Mouse (Mus musculus) lung, embryonic 16.5 days (tissue): ENCODE measurements at regions not wholly inside any gene's neighbourhood (a gene's known extent, or its start where the extent isn't known, plus 50 kb on each side); places are given as distances from the start of the nearest gene placed in this dataset.

ENCODE experiments used
- ATAC-seq: fragments of 200-750 bp; cut with Nextera tagmentation; 2 replicates; pipeline ENCODE4 v1.8.0; 2017; ENCODE audit warnings: low read depth, mild to moderate bottlenecking, moderate library complexity
- H3K27ac ChIP-seq: fragments of 300-500 bp; sonication (generic); 2 replicates; pipeline ENCODE4 v1.5.1; 2014; ENCODE audit warnings: mild to moderate bottlenecking, control low read depth, low read length
- H3K27me3 ChIP-seq: fragments of 300-500 bp; sonication (generic); 2 replicates; pipeline ENCODE4 v1.6.1; 2014; ENCODE audit warnings: low read depth, low read length, mixed read lengths; ENCODE audit not compliant: control insufficient read depth, insufficient read depth
- H3K36me3 ChIP-seq: fragments of 300-500 bp; sonication (generic); 2 replicates; pipeline ENCODE4 v1.6.1; 2014; ENCODE audit warnings: low read length; ENCODE audit not compliant: control insufficient read depth, insufficient read depth
- H3K4me1 ChIP-seq: fragments of 300-500 bp; sonication (generic); replicated peaks from 2 replicates; pipeline ENCODE4 v1.6.1; 2014; ENCODE audit warnings: low read length, mixed read lengths; ENCODE audit not compliant: control insufficient read depth, insufficient read depth
- H3K4me2 ChIP-seq: fragments of 300-500 bp; sonication (generic); 2 replicates; pipeline ENCODE4 v1.6.1; 2014; ENCODE audit warnings: low read depth, low read length, control low read depth
- H3K4me3 ChIP-seq: fragments of 300-500 bp; sonication (generic); 2 replicates; pipeline ENCODE4 v1.5.1; 2014; ENCODE audit warnings: mild to moderate bottlenecking, low read length, control low read depth
- H3K9ac ChIP-seq: fragments of 300-500 bp; sonication (generic); 2 replicates; pipeline ENCODE4 v1.6.1; 2014; ENCODE audit warnings: low read length, control low read depth
- H3K9me3 ChIP-seq: fragments of 300-500 bp; sonication (generic); 2 replicates; pipeline ENCODE4 v1.6.1; 2016; ENCODE audit warnings: low read length; ENCODE audit not compliant: control insufficient read depth
- WGBS: fragments of 180-500 bp; shearing (Covaris S2); extraction: QIAGEN DNeasy Blood & Tissue Kit; methylation state at CpG from one replicate; pipeline ENCODE4 v1.1.7; 2014; 5-methylcytosine and 5-hydroxymethylcytosine counted together

GRCm38 (mm10) chr8:26855256-26855655 lies 121.9 kb upstream of the Zfp703 start:
- Histone ChIP-seq H3K27me3 (no peaks in the 10 kb centered on the region; the same call in 1 of the 2 replicates), H3K27ac (no peak overlapping the region), H3K36me3 (no peaks in the 10 kb centered on the region), H3K9ac (no peak overlapping the region), H3K4me2 (no peak overlapping the region), H3K4me1 (peaks cover 2% of the 10 kb centered on the region; the same call in 1 of the 2 replicates), H3K9me3 (no peaks in the 10 kb centered on the region), H3K4me3 (no peak overlapping the region)
- ATAC-seq: no peak
- 69% methylated on average over 6 of the region's 6 CpGs for WGBS

- Histone ChIP-seq H3K9me3 (peaks cover under 1% of the 10 kb centered on the region), H3K9ac (no peak overlapping the region), H3K4me1 (no peaks in the 10 kb centered on the region), H3K27ac (no peak overlapping the region), H3K27me3 (no peaks in the 10 kb centered on the region), H3K4me3 (no peak overlapping the region), H3K36me3 (no peaks in the 10 kb centered on the region), H3K4me2 (no peak overlapping the region)
- 79% methylated on average over 2 of the region's 2 CpGs for WGBS
- no peak for ATAC-seq
Observed at GRCm38 (mm10) chr8:26864571-26864970, 112.6 kb upstream of the Zfp703 start.

GRCm38 (mm10) chr8:26864971-26865370 lies 112.2 kb upstream of the Zfp703 start:
- no peak overlapping the region for H3K9ac ChIP-seq
- no peaks in the 10 kb centered on the region for H3K36me3 ChIP-seq
- H3K27ac ChIP-seq: no peak overlapping the region
- H3K9me3 ChIP-seq: peaks cover 5% of the 10 kb centered on the region
- WGBS: 52% methylated on average over 10 of the region's 10 CpGs
- no peaks in the 10 kb centered on the region for H3K27me3 ChIP-seq
- H3K4me3 ChIP-seq: no peak overlapping the region
- no peak for ATAC-seq
- no peak overlapping the region for H3K4me2 ChIP-seq
- no peaks in the 10 kb centered on the region for H3K4me1 ChIP-seq

GRCm38 (mm10) chr8:26868101-26868848 lies 108.8 kb upstream of the Zfp703 start:
- no peak overlapping the region for H3K4me2 ChIP-seq
- ATAC-seq: no peak
- H3K4me3 ChIP-seq: no peak overlapping the region
- no peak overlapping the region for H3K9ac ChIP-seq
- no peaks in the 10 kb centered on the region for H3K4me1 ChIP-seq
- H3K9me3 ChIP-seq: peaks cover 14% of the 10 kb centered on the region
- H3K27me3 ChIP-seq: no peaks in the 10 kb centered on the region
- no peaks in the 10 kb centered on the region for H3K36me3 ChIP-seq
- 46% methylated on average over 6 of the region's 6 CpGs for WGBS
- no peak overlapping the region for H3K27ac ChIP-seq

GRCm38 (mm10) chr8:26868849-26869110 lies 108.3 kb upstream of the Zfp703 start:
- Histone ChIP-seq H3K4me2 (no peak overlapping the region), H3K4me1 (no peaks in the 10 kb centered on the region), H3K9me3 (peaks cover 14% of the 10 kb centered on the region), H3K9ac (no peak overlapping the region), H3K36me3 (no peaks in the 10 kb centered on the region), H3K4me3 (no peak overlapping the region), H3K27me3 (no peaks in the 10 kb centered on the region), H3K27ac (no peak overlapping the region)
- 66% methylated on average over 2 of the region's 2 CpGs for WGBS
- ATAC-seq: no peak

- H3K4me3 ChIP-seq: no peak overlapping the region
- H3K27me3 ChIP-seq: no peaks in the 10 kb centered on the region
- H3K4me2 ChIP-seq: no peak overlapping the region
- H3K27ac ChIP-seq: no peak overlapping the region
- no peaks in the 10 kb centered on the region for H3K4me1 ChIP-seq
- no peaks in the 10 kb centered on the region for H3K36me3 ChIP-seq
- ATAC-seq: no peak
- WGBS: 90% methylated on average over 7 of the region's 7 CpGs
- no peak overlapping the region for H3K9ac ChIP-seq
- H3K9me3 ChIP-seq: peaks cover 14% of the 10 kb centered on the region
Observed at GRCm38 (mm10) chr8:26871838-26872237, 105.3 kb upstream of the Zfp703 start.

GRCm38 (mm10) chr8:26872382-26872781 lies 104.7 kb upstream of the Zfp703 start:
- H3K27me3 ChIP-seq: no peaks in the 10 kb centered on the region
- 77% methylated on average over 3 of the region's 3 CpGs for WGBS

GRCm38 (mm10) chr8:26872815-26873214 lies 104.3 kb upstream of the Zfp703 start:
- Histone ChIP-seq H3K9me3 (peaks cover 14% of the 10 kb centered on the region), H3K4me2 (no peak overlapping the region), H3K36me3 (no peaks in the 10 kb centered on the region), H3K27me3 (no peaks in the 10 kb centered on the region), H3K4me3 (no peak overlapping the region), H3K9ac (no peak overlapping the region), H3K27ac (no peak overlapping the region), H3K4me1 (no peaks in the 10 kb centered on the region)
- 37% methylated on average over 8 of the region's 8 CpGs for WGBS
- ATAC-seq: no peak; the same call in 1 of the 2 replicates

More at GRCm38 (mm10) chr8:26872382-26872781, 104.7 kb upstream of the Zfp703 start:
- Histone ChIP-seq H3K4me2 (no peak overlapping the region), H3K9ac (no peak overlapping the region), H3K4me3 (no peak overlapping the region), H3K4me1 (no peaks in the 10 kb centered on the region), H3K36me3 (no peaks in the 10 kb centered on the region), H3K27ac (no peak overlapping the region), H3K9me3 (peaks cover 14% of the 10 kb centered on the region)
- ATAC-seq: no peak

- Histone ChIP-seq H3K36me3 (no peaks in the 10 kb centered on the region), H3K4me3 (no peak overlapping the region), H3K9ac (no peak overlapping the region), H3K27ac (no peak overlapping the region), H3K4me1 (peaks cover 6% of the 10 kb centered on the region), H3K9me3 (no peaks in the 10 kb centered on the region), H3K27me3 (no peaks in the 10 kb centered on the region), H3K4me2 (no peak overlapping the region)
- ATAC-seq: no peak
- 67% methylated on average over 7 of the region's 7 CpGs for WGBS
Observed at GRCm38 (mm10) chr8:26880177-26880576, 96.9 kb upstream of the Zfp703 start.
